Mouse (Mus musculus) right cerebral cortex, postnatal 14 days (tissue): Measurements from ENCODE around the gene Rnf149.

Experiments
- DNase-seq: peaks from one replicate; pipeline ENCODE4 v3.0.0; 2022

Gene Rnf149

DNA sequence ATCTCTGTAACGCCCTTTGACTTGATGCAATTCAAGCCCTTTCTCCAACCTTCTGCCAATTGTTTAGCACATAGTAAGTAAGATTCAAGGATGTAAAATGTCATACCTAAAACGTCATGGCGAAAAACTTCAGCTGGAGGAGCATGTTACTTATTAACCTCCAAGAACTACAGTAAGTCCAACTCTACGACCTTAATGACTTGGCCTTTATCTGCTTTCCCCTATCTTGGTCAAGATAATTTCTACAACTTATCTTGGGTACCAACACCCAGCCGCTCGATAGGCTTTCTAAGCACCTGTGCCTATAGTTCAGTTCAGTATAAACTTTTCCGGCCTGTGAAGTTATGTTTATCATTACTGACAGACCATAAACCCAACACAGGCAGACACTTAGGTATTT, 3.3 kb downstream of the Rnf149 start:
- DNase-seq: no peak

DNA sequence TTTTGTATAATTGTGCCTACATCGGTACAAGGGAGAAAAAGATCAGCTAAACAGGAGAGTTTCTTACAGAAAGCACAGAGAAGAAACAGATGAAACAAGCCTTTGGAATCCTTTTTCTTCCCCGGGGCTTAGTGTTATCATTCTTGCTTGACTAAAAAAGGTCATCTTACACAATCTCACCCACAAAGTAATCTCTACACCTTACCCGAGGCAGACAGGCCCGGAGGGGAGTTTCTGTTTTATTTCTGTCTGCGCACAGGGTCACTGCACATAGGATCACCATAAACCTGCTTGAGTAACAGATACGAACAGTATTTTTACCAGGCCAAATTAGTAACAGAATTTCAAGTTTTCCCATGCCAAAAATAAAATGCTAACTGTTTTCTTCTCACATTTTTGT, 5.6 kb downstream of the Rnf149 start:
- DNase-seq: no peak

DNA sequence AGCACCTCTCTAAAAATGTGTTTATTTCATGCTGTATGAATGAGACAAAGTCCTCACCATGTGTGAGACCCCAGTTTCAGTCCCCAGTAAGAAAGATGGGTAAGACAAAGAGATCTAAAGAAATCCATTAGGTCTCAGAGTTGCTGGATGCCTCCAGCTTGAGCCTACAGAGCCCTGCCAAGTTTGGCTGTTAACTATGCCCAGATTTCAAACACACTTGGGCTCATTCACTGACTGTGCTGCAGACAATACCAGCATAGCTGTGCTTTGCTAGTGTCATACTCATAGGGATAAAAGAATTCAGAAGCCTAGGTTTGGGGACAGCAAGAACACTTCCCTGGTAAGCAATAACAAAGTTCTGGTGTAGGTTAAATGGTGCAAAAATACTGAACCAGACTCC, 9.1 kb downstream of the Rnf149 start:
- no peak for DNase-seq

DNA sequence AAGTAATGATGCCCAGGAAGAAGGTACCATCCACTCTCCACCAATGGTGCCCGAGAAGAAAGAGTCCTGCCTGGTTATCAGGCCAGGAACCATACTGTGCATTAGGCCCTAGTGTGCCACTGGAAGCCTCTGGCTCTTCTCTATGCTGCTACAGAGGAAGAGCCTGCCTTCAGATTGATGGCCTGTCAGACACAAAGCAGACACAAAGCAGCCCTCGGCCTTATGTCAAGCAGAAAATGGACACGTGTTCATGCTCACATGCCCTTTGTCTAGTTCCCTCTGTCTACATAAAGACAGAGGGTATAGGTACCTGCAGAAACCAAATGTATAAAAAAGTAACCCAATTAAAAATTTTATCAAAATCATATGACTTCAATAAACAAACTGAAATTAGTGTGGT, 12.6 kb downstream of the Rnf149 start:
- DNase-seq: no peak

DNA sequence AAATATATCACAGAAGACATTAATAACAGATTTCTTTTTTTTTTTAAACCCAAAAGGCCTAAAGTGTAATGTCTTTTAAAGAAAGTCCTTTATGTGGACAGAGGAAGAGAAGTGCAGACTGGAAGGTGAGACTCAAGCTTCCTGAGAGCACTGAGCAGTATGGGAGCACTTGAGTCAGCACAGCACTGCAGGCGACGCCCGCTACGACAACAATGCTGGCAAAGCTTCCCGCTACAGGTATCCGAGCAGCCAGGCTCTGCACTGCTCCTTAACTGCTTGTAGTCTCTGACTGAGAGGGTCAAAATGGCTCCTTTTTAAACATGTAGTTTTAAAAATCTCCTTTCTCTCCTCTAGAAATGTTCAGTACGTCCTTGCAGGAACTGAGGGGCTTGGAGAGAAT, 14.0 kb downstream of the Rnf149 start:
- no peak for DNase-seq

DNA sequence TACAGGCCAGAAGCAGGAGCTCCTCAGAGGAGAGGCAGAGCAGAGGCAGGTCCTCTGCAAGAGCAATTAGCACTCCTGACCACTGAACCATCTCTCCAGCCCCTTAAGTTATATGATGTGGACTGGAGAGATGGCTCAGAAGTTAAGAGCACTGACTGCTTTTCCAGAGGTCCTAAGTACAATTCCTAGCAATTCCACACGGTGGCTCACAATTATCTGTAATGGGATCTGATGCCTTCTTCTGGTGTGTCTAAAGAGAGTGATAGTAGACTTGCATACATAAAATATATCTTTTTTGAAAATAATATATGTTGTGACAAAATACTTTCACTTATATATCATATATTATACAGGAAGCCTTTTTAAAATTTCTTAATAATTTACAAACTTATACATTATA, 15.3 kb downstream of the Rnf149 start:
- DNase-seq: no peak

DNA sequence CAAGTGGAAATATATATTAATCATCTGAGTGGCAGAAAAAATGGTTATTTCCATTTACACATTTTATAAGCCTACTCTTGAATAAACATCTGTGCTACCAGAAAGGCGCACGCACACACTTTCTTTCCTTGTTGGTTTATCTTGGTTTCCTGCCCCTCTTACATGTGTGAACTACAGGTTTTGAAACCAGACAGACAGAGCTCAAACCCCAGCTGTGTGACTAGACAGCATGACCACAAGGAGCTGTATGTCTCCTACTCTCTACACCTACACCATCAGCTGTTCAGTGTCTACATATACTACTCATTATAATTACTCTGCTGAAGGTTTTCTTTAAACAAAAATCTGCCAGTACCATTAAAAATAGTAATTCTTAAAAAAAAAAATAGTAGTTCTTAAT, 18.2 kb downstream of the Rnf149 start:
- no peak for DNase-seq

DNA sequence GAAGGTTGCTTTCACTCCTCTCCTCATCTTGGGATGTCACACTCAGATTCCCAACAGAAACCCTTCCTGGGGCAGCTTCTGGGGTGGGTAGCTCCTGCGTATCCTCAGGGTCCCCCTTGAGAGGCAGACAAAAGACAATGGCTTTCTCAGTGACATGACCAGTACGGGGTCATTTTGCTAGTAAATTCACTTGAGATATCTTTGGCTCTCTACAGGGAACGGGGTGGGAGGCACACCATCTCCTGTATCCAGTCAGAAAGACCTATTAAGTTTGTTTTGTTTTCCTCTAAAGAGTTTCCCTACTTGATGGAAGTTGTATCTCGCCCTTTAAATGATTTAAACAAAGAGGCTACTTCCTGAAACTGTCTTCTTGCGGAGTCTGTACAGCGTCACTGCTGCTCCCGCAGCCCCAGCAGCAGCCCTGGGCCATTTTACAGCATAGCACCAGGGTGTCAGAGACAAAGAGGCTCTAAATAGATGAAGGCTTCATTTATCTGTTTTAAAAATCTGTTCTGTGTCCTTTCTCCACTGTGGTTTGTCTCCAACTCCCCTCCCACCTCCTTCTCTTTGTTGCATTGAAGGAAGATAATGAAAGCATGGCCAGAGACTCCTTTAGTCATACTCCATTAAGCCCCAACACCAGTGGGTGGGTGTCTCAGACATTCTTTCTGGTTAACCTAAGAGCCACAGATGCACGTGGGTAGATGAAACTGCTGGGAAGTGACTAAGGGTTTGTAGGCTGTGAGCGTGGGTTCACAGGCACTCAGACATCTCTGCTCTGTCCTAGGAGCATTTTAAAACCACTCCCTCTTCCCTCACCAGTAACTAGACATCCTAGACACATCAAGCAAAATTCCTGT, 21.4 kb downstream of the Rnf149 start:
- DNase-seq: no peak

DNA sequence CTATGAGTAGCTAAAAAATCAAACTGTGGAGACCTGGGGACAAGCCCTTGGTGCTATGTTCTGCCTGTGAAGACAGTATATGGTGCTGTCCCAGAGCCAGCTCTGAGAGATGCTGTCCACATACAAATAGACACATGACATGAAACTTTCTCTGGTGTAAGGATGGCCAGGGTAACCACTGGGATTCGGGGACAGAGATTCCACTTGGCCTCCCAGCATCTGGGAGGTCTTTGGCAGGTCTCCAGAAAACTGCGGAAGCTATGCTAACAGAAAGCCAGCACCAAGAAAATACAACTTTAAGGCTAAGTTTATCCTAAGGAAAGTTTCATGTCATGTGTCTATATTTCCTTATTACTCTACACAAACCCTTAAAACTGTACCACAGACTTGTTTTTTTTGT, 27.4 kb downstream of the Rnf149 start:
- no peak for DNase-seq

DNA sequence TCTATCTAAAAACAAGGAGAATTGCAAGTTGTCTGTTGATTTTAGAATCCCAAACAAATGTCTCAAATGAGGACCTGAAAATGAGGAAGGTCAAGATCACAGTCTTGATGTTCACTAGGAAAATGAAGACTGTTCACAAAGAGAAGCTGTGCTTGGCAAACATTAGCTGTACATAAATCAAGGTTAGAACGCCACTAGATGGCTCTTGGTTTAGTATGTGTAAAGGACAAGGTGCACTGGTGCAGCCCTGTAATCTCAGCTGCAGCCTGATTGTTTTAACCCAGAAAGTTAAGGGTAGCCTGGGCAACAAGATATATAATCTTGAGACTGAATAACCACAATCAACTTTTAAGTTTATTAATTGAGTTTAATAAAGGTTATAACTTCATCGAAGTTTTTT, 30.0 kb downstream of the Rnf149 start:
- no peak for DNase-seq

DNA sequence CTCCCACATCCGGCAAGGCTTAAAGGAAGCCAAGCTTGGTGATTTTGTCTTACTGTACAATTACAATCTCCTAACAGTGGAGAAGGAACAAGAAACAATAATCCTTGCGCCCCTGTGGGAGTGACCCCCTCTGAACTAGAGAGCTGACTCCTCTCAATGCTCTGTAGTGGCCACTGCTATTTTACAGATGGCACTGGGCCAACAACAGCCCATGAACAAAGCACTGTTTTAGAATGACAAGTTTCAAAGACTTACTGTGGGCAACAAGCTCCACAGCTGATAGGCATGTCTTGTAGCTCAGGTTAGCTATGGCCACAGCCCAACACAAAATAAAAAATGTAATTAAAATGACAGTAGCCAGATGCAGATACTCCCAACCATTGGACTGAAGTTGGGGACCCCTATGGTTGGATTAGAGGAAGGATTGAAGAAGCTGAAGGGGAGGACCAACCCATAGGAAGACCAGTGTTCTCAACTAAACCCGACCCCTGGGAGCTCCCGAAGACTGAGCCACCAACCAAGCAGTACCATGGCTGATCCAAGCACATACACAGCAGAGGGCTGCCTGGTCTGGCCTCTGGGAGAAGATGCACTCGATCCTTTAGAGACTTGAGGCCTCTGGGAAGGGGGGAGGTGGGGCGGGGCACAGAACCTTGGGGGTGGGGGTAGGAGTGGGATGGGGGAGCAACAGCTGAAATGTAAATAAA, 30.9 kb downstream of the Rnf149 start:
- no peak for DNase-seq

DNA sequence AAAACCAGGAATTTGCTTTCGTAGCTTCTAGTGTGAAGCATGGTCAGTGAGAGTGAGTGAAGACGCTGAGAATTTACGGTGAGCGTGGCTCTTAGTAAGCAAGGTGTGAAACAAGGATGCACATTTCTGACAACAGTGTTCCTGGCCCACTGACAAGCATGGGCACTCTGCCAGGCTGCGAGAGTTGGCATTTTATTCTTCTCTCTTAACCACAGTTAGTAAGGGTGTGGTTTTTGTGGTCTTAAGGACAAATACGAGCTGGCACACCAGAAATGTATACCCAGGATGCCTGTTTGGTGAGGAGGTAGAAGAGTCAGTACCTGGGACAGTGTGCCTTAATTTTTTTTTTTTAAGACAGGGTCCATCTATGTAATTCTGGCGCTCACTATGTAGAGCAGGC, 31.6 kb downstream of the Rnf149 start:
- no peak for DNase-seq

DNA sequence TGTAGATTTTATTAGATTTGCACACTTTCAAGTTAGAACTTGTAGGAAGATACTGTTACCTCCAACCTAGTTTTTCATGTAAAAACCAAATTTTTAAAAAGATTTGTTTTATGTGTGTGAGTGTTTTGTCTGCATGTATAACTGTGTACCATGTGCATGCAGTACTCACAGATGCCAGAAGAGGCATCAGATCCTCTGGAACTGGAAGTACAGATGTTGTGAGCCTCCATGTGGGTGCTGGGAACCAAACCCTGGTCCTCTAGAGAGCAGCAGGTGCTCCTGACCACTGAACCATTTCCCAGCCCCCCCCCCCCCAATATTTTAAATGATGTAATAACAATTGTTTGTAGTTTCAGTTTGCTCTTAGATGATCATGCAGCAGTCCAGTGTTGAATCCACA, 36.6 kb downstream of the Rnf149 start:
- no peak for DNase-seq

DNA sequence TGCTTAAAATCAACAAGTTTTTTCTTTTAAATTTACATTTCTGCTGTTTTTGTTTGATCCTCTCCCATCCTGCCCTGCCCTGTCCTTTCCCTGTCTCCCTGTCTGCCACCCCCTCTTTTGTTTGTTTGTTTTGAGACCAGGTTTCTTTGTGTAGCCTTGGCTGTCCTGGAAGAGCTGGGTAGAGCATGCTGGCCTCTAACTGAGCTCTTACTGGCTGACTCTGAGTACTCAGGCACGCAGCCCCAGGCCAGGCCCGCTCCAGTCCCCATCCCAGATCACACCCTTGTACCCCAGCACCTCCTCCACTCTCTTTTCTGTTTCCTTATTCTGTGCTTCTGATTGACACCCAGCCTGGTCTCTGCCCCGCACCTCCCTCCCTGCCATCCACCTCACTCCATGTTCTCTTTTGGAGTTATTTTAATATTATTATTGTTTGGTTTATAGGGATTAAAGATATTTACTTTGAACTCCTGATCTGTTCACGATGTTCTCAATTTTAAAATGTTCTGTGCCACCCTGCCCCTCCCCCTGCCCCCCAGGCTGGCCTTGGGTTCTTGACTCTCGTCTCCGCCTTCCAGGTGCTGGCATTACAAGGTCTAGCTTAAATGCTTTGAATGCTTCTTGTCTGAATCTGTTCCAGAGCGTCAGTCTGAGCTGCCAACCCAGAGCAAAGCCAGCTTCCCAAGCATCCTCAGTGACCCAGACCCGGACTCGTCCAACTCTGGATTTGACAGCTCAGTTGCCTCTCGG, 39.4 kb downstream of the Rnf149 start:
- no peak for DNase-seq

DNA sequence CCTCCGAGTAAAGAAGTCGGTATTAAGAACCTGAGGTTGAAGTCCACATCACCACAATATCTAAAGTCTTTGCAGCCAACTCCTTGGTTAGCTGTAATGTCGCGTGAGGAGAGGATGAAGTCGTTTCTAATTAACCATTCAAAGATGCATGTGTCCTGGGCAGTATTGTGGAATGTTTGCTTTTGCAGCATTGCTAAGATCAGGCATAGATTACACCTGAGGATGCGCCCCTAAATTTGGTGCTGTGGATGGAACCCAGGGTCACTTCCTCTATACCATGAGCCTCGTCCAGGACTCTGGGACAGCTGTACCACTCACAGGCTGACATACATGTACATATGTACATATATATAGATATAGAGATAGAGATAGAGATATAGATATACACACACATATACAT, 40.5 kb downstream of the Rnf149 start:
- no peak for DNase-seq

DNA sequence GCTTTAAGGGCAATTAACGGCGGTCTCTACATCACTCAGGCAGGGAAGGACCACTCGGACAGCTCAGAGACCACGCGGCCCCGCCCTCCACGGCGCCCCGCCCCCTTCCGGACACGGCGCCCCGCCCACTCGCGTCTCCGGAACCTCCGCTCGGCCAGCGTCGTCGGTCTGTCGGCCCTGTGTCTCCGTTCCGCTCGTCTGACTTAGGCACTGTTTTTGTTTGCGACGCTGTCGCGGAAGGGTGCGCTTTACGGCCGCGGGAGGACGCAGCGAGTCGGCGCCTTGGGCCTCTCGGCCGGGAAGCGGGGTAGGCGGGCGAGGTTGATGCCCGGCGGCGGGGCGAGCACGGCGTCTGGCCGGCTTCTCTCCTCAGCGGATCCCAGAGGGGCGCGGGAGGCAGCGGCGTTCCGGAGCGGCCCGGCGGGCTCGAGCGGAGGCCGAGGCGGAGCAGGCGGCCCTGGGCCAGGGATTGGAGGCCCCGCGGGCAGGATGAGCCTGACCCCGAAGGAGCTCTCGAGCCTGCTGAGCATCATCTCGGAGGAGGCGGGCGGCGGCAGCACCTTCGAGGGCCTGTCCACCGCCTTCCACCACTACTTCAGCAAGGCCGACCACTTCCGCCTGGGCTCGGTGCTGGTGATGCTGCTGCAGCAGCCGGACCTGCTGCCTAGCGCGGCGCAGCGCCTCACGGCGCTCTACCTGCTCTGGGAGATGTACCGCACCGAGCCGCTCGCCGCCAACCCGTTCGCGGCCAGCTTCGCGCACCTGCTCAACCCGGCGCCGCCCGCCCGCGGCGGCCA, 41.5 kb downstream of the Rnf149 start:
- DNase-seq: peak; percentile 98

DNA sequence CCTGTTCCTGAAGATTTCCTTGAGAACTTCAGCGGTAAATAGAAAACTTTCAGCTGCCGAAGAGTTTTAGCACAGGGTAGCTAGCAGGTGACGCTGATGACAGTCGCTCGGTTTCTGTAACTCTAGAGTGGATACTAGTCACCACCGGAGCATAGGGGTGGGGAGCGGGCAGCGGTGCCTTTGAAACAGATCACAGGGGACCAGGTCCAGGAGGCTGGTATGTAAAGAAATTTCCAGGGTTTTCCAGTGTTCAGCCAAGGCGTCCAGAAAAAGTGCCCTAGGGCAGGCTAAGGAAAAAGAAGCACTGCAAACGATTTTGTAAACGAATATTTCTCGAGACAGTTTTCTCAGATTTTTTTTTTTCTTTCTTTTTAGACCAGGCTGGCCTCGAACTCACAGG, 42.4 kb downstream of the Rnf149 start, which contains the start of gene Cnot11:
TSS of gene Cnot11 (plus strand) at position 162 of the 400 bp plus-strand sequence.
- no peak for DNase-seq

DNA sequence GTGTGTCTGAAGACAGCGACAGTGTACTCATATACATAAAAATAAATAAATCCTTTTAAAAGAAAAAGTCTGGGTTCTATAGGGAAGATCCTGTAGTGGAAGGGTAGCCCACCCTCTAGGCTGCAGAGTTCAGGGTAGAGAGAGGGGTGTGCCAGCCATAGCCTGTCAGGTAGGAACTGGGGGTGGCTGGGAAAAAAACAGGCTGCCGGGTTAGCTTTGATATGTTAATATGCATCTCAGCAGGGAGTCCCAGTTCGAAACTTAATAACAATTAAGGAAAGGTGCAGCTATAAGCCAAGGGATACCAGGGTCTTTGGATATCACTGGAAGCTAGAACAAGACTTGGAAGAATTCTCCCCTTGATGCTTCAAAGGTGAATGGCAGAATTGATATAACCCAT, 43.3 kb downstream of the Rnf149 start:
- DNase-seq: no peak

DNA sequence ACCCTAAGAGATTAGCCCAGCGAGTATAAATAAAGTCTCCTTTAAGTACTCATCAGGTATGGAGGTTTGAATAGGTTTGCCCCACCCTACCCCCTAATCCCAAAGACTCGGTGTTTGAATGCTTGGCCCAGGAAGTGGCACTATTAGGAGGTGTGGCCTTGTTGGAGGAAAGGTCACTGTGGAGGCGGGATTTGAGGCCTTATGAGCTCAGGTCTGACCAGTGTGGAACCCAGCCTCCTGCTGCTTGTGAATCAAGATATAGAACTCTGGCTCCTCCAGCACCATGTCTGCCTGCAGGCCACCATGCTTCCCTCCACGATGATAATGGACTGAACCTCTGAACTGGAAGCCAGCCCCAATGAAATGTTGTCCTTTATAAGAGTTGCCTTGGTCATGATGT, 46.2 kb downstream of the Rnf149 start:
- DNase-seq: no peak

DNA sequence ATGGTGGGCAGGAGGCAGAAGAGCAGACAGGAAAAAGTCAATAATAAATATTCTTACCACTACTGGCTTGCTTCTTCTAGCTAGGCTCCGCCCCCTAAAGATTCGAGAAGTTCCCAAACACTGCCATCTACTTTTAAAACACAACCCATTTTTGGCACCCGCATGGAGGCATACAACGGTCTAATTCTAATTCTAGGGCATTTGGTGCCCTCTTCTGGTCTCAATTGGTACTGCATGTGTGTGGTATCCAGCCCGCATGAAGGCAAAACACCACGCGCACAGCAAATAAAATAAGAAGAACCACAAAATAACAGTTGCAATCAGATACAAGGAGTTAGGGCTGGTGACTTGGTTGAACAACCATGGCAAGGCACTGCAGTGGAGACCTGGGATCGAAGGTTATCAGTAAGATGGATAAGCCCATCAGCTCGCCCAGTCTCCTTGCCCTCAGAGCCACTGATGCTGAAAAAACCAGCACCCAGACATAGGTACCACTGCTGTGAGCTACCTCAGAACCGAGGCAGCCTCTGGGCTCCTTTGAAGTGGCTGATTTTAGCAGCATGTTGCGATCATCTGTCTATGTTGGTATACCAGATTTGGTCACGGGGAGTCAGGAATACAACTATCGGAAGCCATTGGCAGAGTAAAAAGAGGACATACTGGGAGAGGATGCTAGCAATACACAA, 46.8 kb downstream of the Rnf149 start:
- DNase-seq: peak; percentile 80

DNA sequence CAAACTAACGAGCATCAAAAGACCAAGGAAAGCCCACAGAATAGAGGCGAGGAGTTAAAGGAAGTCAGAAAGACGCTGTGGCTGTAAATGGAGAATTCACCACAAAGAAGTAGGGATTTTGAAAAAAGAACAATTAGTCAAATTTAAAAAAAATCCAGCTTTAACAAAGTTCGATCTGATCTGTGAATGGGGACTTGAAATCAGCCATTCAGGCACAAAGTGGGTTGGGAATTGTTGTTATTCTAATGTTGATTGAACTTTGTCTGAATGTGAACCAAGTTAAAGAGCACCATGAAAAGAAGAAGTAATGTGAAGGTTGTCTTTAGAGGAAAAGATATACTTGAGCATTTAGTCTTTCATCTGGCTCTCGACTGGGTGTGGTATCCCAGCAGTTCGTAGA, 48.9 kb downstream of the Rnf149 start:
- no peak for DNase-seq

DNA sequence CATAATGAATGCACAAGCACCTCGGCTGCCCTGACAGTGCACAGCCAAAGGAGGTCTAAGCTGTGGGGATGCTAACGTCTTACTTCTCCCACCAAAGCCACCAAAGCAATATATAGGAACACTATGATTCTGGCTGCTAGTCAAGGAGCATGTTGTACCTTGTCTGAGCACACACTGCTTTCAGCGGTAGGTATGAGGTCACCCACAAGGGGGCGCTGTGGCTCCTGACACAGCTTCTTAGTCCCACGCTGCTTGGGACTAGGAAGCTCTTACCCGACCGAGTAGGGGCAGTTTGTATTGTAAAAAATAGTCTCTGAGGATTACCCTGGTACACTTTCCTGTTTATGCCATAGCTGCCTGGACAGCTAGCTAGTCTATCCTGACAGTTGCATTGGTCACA, 49.8 kb downstream of the Rnf149 start:
- peak; percentile 83 for DNase-seq
